Mouse (Mus musculus) granulocyte monocyte progenitor cell, adult 5-6 weeks (primary cell): Measurements from ENCODE around the gene Mia. TPM values are rescaled to one million over a fixed set of nuclear protein-coding genes. Genes with fewer than 3 reads are reported as not detected.
A peak's percentile ranks its signal among the peaks of the same experiment; 100 is the strongest.

ENCODE experiments used
- ATAC-seq: replicated peaks from 2 replicates; pipeline ENCODE4 v1.8.0; 2016; ENCODE audit warnings: mild to moderate bottlenecking, moderate TSS enrichment, inconsistent platforms; ENCODE audit not compliant: poor library complexity, severe bottlenecking
- total RNA-seq, 2 experiments: library from RNA; stranded (forward) in 1 of 2; stranded (reverse) in 1 of 2; fragments of 200-712, 200-1000 nt in 1 of 2; fragments of >200 nt in 1 of 2; fragmentation: Nextera tagmentation in 1 of 2; gene quantifications; 2 replicates each; pipeline ENCODE4 v1.2.3; 2014 to 2017

Gene Mia
- total RNA-seq (2014; fragmentation: Nextera tagmentation) (3.5 TPM in 1 of 2 replicates, not detected in the other), total RNA-seq (2017) (not detected in 2 replicates)

DNA sequence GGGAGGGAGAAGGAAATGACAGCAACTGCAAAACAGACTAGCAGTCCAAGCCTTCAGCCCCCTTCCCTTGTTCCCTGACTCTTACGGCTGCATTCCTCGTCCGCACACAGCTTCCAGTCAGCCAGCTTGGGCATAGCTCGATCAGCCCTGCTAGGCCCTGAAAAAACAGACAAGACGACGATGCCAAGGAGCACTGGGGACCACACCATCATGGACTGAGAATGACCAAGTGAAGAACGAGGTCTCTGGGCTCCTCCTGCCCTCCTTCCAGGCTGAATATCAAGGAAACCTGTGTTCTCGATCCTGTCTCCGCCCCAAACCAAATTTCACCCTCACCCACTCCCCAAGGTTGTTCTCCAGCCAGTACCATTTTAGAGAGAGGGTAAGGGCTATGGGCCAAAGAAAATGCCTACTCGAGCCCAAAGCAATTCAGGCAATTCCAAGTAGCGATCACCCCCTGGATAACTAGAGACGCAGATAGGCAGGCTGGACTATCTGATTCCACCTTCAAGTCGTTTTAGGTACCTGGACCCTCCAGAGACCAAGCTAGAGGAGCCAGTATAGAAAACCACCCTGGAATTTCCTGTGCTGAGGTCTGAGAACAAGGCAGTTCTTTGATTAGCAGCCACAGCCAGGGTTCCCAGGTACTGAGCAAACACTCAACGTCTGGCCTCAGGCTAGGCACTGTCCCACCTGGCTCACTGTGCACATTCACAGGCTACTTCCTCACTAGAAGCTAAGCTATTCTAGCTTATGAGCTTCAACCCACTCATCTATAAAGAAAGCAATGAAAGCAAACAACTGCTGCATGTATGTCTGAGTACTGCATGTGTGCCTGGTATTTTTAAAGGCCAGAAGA lies at the start of gene Mia, which contains the start of gene Gm21983:
Gene Mia, minus strand, starts transcription at position 321 of the 859 bp plus-strand sequence.
Gene Gm21983, minus strand, starts transcription at position 250 of the 859 bp plus-strand sequence.
- ATAC-seq = no peak

DNA sequence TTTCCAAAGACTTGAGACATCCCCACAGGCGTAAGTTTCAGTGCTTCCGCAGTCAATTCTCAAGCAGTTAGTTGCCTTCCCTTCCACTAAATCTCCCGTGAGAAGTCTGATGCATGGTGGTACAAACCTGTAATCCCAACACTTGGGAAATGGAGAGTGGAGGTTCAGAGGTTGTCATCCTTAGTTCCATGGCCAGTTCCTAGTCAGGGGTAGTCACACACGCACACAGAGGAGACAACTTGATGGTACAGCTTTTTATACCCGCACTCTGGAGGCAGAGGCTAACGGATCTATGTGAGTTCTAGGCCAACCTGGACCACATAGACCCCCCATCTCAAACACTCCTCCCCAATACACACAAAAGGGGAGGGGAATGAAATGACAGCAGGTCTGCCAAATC lies 47.9 kb upstream of the Mia start:
- peak; percentile 1; the same call in 1 of the 2 replicates for ATAC-seq

DNA sequence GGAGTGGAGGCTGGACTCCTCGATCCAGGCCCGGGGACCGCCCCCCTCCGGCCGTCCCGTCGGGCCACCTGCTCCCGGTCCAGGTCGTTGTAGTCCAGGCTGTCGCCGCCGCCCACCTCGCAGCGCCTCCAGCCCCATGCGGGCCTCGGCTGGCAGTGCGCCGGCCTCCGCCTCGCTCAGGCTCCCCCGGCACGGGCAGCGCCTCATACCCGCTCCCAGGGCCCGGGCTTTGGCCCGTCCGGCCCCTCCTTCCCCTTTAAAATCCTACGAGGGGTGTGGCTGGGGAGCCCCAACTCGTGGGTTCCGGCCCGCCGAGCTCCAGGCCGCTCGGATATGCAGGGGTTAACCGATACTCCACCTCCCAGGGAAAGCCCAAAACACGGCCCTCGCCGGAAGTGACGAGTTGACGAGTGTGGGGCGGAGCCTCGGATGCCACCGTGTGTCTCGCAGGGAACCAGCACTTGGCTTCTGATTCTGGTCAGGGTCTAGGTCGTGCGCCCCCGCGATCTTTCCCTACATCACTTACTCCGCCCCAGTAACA lies 47.4 kb upstream of the Mia start, which contains the start of gene Itpkc:
Gene Itpkc, minus strand, starts transcription at position 381 of the 541 bp plus-strand sequence.
- peak; percentile 75 for ATAC-seq

DNA sequence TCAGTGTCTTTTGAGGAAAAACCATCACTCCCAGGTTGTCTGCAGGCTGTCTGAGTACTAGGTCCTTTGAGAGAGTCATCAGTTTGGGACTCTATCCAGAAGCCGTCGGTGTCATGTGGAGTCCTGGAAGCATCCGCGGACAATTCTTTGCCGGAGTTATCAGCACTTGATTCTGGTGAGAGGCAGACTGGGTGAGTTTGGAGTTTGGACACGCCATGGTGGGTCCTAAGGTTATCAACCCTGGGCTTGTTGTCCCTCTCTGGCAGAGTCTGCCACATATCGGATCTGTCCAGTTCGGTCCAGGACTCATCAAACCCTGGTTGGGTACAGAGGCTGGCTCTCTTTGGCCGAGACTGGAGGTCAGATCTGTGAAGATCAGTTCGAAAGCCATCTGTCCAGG lies 46.7 kb upstream of the Mia start:
- ATAC-seq = no peak

DNA sequence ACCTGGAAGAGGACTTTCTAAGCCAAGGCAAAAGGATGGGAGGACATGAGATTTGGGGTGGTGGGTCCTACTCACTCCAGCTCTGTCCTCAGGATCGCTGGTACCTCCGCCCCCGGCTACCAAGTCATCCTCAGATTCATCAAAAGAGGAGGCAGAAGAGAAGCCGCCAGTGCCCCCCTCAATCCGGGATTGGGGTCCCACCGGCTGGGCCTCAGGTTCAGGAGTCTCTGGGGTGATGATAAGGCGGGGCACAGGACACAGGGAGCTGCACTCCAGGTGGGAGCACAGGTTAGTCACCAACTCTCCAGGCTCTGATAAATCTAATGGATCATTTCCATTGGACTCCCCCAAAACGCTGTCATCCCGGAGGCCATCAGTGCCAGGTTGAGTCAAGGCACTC lies 46.3 kb upstream of the Mia start:
- ATAC-seq = no peak

DNA sequence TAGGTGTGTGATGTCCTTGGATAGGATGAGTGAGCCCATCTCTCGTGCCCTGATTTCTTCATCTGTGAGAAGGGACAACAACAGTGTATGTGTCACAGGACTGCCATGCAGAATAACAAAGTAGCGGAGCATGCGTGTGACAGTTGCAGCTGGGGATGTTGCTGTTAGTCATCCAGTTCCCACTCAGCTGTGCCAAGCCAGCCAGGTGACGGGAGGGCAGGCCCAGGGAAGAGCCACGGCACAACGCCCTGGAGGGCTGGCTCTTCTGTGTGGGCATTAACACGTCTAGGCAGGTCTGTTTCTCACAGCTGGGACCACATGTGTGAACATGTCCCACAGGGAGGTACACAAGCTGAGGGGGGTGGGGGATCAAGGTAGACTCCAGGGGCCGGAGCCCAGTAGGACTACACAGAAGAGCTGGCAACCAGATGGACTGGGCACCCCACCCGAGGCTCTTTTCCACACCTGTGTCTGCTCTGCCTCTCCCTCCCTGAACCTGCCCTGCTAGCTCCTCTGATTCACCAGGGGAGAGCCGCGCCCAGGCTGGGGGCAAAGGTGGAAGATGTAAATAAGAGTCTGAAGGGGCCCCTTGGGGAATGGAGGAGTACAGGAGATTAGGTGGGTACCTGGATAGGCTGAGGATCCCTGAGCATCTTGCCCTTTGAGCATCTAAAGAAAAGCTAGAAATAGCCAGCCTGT lies 44.1 kb upstream of the Mia start:
- no peak for ATAC-seq

DNA sequence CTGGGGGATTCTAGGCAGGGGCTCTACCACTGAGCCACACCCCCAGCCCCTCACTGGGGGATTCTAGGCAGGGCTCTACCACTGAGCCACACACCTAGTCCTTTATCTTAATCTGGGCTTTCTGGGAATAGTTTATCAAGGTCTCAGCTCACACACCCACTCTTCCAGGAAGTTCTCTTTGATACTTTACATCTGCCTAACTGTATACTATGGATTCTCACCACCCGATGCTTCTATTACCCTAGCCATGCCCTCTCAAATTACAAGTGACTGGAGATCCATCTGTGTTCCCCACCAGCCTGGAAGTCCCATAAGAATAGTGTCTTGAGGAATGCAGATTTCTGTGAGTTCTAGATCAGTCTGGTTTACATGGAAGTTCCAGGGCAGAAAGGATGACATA lies 41.6 kb upstream of the Mia start:
- no peak for ATAC-seq

DNA sequence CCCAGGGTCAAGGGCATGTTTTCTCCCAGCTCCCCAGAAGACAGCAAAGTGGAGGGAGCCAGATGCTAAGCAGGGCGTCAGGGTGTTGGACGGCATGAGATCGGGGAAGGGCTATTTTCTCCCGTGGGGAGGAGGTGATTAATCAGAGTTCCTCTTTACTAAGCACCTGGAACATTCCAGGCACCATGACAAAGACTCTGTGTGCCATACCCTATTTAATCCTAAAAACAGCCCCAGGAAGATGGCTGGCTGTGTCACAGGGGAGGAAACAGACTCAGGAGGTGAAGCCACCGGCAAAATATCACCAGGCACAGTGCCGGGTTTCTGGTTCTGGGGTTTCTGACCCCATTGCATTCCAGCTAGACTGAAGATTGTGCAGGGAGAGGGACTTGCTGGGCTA lies 41.0 kb upstream of the Mia start:
- ATAC-seq = no peak

DNA sequence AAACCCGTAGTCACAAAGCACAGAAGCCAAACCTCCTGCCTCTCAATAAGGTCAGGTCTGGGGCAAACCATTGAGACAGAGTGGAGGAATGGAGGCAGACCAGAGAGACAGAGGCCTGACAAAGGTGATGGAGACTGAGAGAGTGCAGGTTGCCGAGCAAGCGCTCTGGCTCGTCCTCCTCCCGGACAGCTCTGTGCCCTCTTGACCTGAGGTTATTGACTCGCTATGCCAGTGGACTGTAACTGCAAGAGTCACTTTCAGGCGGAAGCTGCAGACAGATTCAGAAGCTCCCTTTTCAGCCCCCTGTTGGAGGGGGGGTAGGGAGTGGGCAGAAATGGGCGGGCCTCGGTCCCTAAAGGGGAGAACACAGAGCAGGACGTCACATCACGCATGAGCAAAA lies 39.0 kb upstream of the Mia start:
- no peak for ATAC-seq

DNA sequence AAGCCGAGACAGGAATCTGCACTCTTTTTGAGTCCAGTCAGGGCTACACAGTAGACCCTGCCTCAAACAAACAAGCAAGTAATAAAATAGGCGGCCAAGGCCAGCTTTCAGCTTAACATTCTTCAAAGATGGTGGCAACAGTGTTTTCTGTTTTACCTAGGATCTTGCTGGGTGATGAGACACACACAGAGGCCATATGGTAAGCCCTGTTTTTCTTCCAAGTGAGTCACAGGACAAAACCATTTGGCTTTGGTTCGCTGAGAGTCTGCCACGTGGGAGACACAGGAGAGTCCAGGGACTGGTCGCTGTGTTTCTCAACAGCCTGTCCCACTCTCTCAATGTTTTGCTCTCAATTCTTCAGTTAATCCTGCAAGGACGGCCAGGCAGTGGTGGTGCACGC lies 37.6 kb upstream of the Mia start:
- no peak for ATAC-seq

DNA sequence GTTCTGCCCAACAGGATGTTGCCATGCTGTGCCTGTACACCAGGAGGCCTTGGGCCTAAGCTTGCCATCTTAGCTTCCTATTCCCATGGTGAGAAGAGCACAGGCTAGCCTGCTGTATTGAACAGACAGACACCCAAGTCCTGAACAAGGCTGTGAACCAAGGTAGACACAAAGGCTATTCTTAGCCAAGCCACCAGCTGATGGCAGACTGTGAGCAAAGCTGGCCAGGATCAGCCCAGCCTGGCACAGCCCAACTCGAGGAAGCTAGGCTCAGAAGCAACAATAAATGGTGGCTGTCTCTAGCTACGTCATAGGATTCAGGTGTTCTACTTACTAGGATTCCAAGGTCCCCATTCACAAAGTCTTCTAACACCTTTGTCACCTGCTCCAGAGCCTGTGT lies 31.7 kb upstream of the Mia start:
- ATAC-seq = no peak

DNA sequence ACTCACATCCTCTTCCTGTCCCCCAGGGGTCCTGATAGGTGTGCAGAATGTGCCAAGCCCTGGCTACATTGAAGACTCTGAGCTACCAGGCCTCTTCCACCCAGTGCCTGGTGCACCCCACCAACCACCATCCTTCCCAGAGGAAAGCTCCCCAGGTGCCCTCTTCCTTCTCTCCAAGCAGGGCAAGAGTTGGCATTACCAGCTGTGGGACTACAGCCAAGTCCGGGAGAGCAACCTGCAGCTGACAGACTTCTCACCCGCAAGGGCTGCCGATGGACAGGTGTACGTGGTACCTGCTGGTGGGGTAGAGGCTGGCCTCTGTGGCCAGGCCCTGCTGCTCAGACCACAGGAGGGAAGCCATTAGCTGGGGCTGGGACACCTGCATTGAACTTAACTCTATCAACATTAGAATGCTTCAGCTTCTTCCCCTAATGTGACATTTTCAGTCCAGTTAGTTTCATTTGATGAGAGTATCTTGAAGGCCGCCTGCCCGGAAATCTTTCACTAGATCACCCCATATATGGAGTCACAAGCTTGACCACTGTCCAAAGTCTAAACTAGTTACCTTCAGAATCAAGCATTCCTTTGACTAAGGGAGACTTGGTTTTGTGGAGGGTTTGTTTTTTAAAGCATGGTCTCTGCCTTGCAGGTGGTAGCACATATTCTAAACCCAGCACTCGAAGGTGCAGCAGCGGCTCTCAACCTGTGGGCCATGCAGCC lies 22.9 kb upstream of the Mia start:
- no peak for ATAC-seq

DNA sequence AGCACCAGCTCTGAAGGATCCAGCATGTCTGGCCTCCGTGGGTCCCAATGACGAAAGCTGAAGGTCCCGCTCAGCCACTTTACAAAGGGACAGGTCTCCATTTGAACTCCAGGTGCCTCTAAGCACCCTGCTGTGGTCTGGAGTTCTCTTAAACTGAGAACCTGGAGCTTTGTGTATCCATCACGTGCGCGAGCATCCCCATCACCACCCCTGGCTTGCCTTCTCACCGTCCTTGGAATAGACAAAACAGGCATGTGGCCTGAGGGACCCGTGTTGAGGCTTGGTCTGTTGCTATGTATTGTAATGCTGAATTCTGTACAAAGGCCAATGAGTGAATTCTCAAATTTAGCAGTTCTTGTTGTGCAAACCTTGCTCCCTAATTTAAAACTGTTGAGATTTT lies 17.8 kb upstream of the Mia start:
- ATAC-seq = no peak

DNA sequence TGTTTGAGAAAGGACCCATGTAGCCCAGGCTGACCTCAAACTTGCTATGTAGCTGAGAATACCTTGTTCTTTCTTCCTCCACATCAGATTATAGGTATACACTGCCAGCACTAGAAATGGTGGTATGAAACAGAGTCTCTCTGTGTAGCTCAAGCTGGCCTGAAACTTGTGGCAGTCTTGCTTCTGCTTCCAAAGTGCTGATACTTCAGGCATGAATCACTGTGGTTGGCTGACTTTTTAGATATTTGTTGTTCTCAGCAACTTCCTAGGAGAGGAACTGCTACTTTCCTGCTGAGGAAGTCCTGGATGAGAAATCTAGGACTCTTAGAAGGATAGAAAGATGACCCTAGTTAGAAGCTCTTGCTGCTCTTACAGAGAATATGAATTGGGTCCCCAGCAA lies 17.4 kb upstream of the Mia start:
- no peak for ATAC-seq

DNA sequence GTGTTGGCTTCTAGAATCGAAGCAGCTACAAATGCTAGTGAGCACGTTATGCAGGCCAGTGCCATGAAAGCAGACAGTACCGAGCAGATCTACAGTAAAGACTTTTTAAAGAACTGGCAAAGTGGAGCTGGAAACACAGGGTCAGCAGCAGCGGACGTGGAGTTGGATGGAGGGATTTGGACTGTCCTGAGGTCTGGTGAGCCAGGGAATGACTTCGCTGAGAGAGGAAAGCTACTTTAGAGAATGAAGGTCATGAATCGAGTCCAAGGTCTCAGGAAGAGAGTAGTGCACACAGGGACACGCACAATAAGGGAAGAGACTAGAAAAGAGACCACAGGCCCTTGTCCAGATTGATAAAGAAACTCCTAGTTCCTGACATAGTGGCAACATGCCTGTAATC lies 16.7 kb upstream of the Mia start:
- ATAC-seq = no peak

DNA sequence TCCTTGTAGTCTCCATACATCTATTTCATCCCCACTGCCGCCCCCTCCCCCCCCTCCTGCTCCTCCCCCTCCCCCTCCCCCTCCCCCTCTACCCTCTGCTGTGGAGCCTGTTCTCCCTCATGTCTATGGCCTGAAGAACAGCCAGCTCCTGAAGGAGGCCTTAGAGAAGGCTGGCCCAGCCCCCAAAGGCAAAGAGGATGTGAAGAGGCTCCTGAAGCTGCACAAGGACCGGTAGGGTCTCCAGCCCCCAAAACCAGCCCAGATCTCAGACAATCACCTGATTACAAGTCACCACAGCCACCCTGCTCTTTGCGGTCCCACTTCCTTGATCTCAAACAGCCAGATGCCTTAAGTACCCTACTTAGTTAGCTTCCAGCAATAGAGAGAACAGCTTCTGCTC lies 16.2 kb upstream of the Mia start:
- ATAC-seq = no peak

DNA sequence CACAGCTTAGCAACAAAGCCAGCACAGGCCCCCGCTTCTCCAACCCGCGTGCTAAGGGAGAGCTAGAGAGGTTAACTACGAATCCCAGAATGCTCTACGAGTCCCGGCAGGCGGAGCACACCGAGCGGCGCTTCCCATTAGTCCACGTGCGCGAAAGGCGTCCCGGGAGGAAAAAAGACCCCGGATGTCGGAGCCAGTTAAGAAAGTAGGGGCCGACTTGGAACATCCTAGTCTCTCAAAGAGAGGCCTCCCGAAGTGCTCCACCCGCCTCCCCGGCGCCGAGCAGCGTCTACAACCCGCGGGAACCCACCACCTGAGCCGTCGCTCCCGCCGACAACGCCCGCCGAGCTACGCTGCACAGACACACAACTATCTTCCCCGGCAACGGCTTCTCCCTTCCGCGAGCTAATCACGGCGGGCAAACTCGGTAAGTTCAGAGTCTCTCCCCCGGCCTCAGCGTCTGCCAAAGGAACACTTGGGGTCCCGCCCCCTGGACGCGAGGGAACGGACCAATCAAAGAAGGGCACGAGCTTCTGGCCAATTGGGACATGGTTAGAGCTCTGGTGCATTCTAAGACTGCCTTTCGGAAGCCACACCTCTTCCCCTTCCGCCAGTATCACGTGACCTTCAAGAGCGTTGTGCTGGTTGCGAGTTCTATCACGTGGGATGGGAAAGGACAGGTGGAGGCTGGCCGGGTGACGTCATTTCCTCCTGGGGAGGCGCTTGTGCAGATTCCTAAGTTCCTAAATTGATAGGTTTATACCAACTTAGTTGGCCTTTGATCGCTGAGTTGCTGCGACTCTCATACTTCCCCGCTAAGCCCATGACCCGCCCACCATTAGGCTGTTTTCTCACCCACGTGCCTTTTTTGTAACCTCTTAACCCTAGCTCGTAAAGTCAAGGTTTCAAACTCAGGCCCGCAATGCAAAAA lies 15.0 kb upstream of the Mia start, which contains the start of the genes BC024978 and Snrpa:
Gene BC024978, plus strand, starts transcription at position 101 of the 931 bp plus-strand sequence.
Gene Snrpa, minus strand, starts transcription at position 591 of the 931 bp plus-strand sequence.
- ATAC-seq = peak; percentile 89

DNA sequence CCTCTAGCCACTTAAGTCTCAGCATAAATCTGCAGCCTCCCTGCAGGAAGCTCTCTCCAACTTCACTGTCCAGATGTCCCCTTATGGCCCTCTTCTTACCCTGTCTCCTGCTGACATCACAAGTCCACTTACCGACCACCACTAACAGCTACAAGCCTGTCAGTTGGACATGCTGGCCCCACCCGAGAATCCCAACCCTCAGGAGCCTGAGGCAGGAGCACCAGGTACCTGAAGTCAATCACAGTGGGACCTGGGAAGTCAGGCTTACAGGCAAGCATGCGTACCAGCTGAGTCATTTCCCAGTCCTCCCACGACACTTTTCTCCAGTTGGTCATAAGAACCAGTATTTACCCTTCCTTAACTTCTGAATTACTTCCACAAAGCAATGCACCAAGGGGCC lies 12.8 kb upstream of the Mia start:
- no peak for ATAC-seq

DNA sequence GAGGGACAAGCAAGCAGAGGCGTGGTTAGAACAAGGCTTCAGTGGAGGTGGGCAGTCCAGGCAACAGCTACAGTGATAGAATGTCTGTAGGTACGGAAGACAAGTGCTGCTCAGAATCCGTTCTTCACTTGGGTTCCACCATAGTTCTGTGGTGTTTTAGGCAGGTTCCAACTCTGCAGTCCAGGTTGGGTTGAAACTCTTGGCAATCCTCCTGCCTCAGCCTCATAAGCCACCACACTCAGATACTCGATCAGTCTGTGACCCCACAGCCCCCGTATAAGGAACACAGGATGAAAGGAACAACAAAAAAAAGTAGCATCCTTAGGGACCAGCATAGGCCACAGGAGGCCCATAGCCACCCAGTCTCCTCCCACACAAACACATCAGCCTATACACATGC lies 11.5 kb upstream of the Mia start:
- ATAC-seq = no peak
